Mouse (Mus musculus) forebrain, embryonic 11.5 days (tissue): ENCODE measurements around the gene Cars2. TPM values are rescaled to one million over a fixed set of nuclear protein-coding genes. Genes with fewer than 3 reads are reported as not detected.
"Not testable (repeated sequence)": the region's sequence is repeated elsewhere in the genome, so short reads cannot be mapped to it uniquely, and the experiment has no call there.

Source experiments
- ATAC-seq: fragments of 200-750 bp; cut with Nextera tagmentation; replicated peaks from 2 replicates; pipeline ENCODE4 v1.8.0; 2017; ENCODE audit warnings: moderate TSS enrichment; ENCODE audit not compliant: low FRiP score
- DNase-seq: peaks from one replicate; pipeline ENCODE4 v3.0.0-alpha.2; 2017; ENCODE audit warnings: low spot score
- H3K27ac ChIP-seq: fragments of 300-500 bp; sonication (generic); 2 replicates; pipeline ENCODE4 v1.5.1; 2014; ENCODE audit warnings: low read depth, low read length
- H3K27me3 ChIP-seq: fragments of 300-500 bp; sonication (generic); 2 replicates; pipeline ENCODE4 v1.6.1; 2014; ENCODE audit warnings: mild to moderate bottlenecking, low read length, mixed read lengths; ENCODE audit not compliant: control insufficient read depth, insufficient read depth
- H3K36me3 ChIP-seq: fragments of 300-500 bp; sonication (generic); 2 replicates; pipeline ENCODE4 v1.6.1; 2014; ENCODE audit warnings: mild to moderate bottlenecking, low read length, moderate library complexity, mixed read lengths; ENCODE audit not compliant: control insufficient read depth, insufficient read depth
- H3K4me1 ChIP-seq: fragments of 300-500 bp; sonication (generic); replicated peaks from 2 replicates; pipeline ENCODE4 v1.6.1; 2014; ENCODE audit warnings: low read length, mixed read lengths; ENCODE audit not compliant: control insufficient read depth, insufficient read depth
- H3K4me2 ChIP-seq: fragments of 300-500 bp; sonication (generic); 2 replicates; pipeline ENCODE4 v1.6.1; 2014; ENCODE audit warnings: low read depth, mild to moderate bottlenecking, low read length, moderate library complexity, mixed read lengths; ENCODE audit not compliant: severe bottlenecking
- H3K4me3 ChIP-seq: fragments of 300-500 bp; sonication (generic); 2 replicates; pipeline ENCODE4 v1.5.1; 2014; ENCODE audit warnings: low read depth, low read length
- H3K9ac ChIP-seq: fragments of 300-500 bp; sonication (generic); 2 replicates; pipeline ENCODE4 v1.6.1; 2014; ENCODE audit warnings: low read length
- H3K9me3 ChIP-seq: fragments of 300-500 bp; sonication (generic); 2 replicates; pipeline ENCODE4 v1.6.1; 2016; ENCODE audit warnings: low read length, mixed read lengths; ENCODE audit not compliant: control insufficient read depth
- WGBS: fragments of 180-500 bp; shearing (Covaris S2); extraction: QIAGEN DNeasy Blood & Tissue Kit; methylation state at CpG from one replicate; pipeline ENCODE4 v1.1.7; 2014; 5-methylcytosine and 5-hydroxymethylcytosine counted together
- polyA plus RNA-seq: library from polyadenylated mRNA; unstranded; fragments of >200 nt; fragmentation: Nextera tagmentation; extraction: Ambion mirVana; gene quantifications from 2 replicates; pipeline ENCODE4 v1.2.1, GENCODE M21; 2014

Gene Cars2
- polyA plus RNA-seq, 1 experiment from 2014 or later, result 19.9 TPM

GRCm38 (mm10) chr8:11552390-11552789 lies 1.8 kb upstream of the Cars2 start:
- DNase-seq, result no peak
- Histone ChIP-seq H3K27ac (no peak overlapping the region), H3K4me2 (no peak overlapping the region), H3K36me3 (no peaks in the 10 kb centered on the region), H3K9me3 (no peaks in the 10 kb centered on the region), H3K9ac (no peak overlapping the region), H3K27me3 (no peaks in the 10 kb centered on the region), H3K4me1 (peaks cover 11% of the 10 kb centered on the region; the same call in 1 of the 2 replicates), H3K4me3 (no peak overlapping the region)
- WGBS, result 85% methylated on average over 10 of the region's 10 CpGs
- ATAC-seq, result no peak

GRCm38 (mm10) chr8:11551497-11551896 lies 914 bp upstream of the Cars2 start:
- H3K9me3 ChIP-seq, H3K4me3 ChIP-seq, H3K9ac ChIP-seq, H3K27ac ChIP-seq, DNase-seq, H3K27me3 ChIP-seq, H3K36me3 ChIP-seq, ATAC-seq, H3K4me2 ChIP-seq: not testable (repeated sequence)
- 85% methylated on average over 3 of the region's 4 CpGs for WGBS
- peaks cover 11% of the 10 kb centered on the region; the same call in 1 of the 2 replicates for H3K4me1 ChIP-seq

- no peaks in the 10 kb centered on the region for H3K9me3 ChIP-seq
- DNase-seq, result peak; percentile 67
- 20% methylated on average over 7 of the region's 7 CpGs for WGBS
- H3K27me3 ChIP-seq, result no peaks in the 10 kb centered on the region
- peak overlapping the region; percentile 73 for H3K4me2 ChIP-seq
- peak overlapping the region; percentile 72 for H3K4me3 ChIP-seq
- no peak overlapping the region for H3K27ac ChIP-seq
- no peak overlapping the region; the same call in 1 of the 2 replicates for H3K9ac ChIP-seq
- peaks cover 11% of the 10 kb centered on the region; the same call in 1 of the 2 replicates for H3K4me1 ChIP-seq
- H3K36me3 ChIP-seq, result no peaks in the 10 kb centered on the region
- ATAC-seq, result no peak
Measured at GRCm38 (mm10) chr8:11549706-11550105, 877 bp downstream of the Cars2 start.

DNA sequence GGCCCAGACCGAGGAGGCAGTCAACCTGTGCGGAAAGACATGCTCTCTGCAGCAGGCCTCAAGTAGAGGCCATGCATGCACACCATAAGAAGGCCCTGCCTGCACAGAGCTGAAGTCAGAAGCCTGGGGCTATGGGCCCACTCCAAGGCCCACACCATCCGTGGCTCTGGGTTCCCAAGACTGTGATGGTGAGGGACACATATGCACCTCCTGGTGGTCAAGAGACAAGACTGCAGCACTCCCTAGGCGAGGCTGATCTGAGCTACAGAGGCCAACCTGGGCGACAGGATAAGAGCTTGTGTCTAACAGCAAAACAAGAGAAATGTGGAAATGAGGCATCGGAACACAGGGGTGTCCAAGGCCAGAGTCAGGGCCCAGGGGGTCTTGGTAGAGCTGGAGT lies 3.5 kb downstream of the Cars2 start:
- Histone ChIP-seq H3K27me3 (no peaks in the 10 kb centered on the region), H3K27ac (no peak overlapping the region), H3K4me1 (peaks cover 6% of the 10 kb centered on the region; the same call in 1 of the 2 replicates), H3K4me3 (no peak overlapping the region), H3K36me3 (no peaks in the 10 kb centered on the region), H3K9ac (no peak overlapping the region), H3K9me3 (no peaks in the 10 kb centered on the region), H3K4me2 (no peak overlapping the region)
- 65% methylated on average over 6 of the region's 6 CpGs for WGBS
- ATAC-seq, result no peak
- no peak for DNase-seq

DNA sequence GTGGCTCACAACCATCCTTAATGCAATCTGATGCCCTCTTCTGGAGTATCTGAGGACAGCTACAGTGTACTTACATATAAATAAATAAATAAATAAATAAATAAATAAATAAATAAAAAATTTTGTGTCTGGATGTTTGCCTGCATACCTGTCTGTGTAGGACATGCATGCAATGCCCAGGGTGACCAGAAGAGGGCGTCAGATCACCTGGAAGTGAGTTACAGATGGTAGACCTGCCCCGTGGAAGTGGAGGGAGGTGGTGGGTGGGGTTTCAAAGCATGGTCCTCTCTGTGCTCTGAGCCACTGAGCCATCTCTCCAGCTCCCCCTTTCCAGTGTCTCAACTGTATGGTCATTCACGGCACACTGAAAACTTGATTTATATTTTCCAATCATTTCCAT lies 6.2 kb downstream of the Cars2 start:
- DNase-seq, result peak; percentile 75
- WGBS, result 44% methylated on average over 3 of the region's 3 CpGs

DNA sequence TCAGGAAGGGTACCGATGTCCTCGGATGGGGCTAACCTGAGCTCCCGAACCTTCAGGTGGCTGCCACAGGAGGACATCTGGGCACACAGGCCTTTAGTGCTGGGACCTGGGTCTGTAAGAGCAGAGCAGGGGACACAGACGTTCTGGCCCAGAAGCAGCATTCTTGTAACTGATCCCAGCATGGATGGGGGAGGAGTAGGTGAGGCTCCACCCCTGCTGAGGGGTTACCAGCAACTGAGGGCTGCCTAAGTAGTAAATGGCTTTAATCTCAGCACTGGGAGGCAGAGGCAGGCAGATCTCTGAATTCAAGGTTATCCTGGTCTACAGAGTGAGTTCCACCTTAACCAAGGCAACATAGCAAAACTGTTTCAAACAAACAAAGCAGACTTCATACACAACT lies 7.7 kb downstream of the Cars2 start:
- no peak overlapping the region for H3K27ac ChIP-seq
- 91% methylated on average over 4 of the region's 4 CpGs for WGBS
- ATAC-seq (no peak), DNase-seq (no peak)
- no peaks in the 10 kb centered on the region for H3K9me3 ChIP-seq
- no peak overlapping the region for H3K9ac ChIP-seq
- H3K4me2 ChIP-seq, result no peak overlapping the region
- no peak overlapping the region for H3K4me3 ChIP-seq
- H3K27me3 ChIP-seq, result no peaks in the 10 kb centered on the region
- H3K4me1 ChIP-seq, result no peaks in the 10 kb centered on the region
- no peaks in the 10 kb centered on the region for H3K36me3 ChIP-seq

More for the DNA sequence above, 6.2 kb downstream of the Cars2 start:
- Histone ChIP-seq H3K4me2 (no peak overlapping the region), H3K9me3 (no peaks in the 10 kb centered on the region), H3K4me1 (no peaks in the 10 kb centered on the region), H3K27me3 (no peaks in the 10 kb centered on the region), H3K9ac (no peak overlapping the region), H3K4me3 (no peak overlapping the region), H3K27ac (no peak overlapping the region), H3K36me3 (no peaks in the 10 kb centered on the region)
- no peak for ATAC-seq

DNA sequence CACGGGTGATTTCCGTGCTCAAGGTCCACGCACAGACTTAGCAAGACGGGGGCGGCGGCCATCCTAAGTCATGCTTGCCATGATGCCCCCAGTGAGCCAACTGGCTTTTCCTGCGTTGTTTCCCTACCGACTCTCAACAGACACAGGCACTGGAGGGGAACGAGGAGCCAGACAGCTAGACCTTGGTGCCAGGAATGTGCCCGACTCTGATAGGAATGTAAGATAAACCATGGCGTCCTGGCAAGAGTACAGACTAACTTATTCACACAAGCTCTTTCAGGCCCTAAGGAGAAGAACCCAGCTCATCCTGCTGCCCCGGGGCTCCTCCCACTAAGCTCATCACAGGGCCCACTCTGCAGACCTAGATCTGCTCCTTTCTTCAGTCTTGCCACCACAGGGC lies 8.6 kb downstream of the Cars2 start:
- H3K9ac ChIP-seq, result no peak overlapping the region
- H3K27ac ChIP-seq, result no peak overlapping the region
- no peak overlapping the region for H3K4me3 ChIP-seq
- H3K9me3 ChIP-seq, result no peaks in the 10 kb centered on the region
- H3K4me1 ChIP-seq, result no peaks in the 10 kb centered on the region
- DNase-seq, result no peak
- no peaks in the 10 kb centered on the region for H3K36me3 ChIP-seq
- no peak for ATAC-seq
- 91% methylated on average over 12 of the region's 12 CpGs for WGBS
- H3K4me2 ChIP-seq, result no peak overlapping the region
- H3K27me3 ChIP-seq, result no peaks in the 10 kb centered on the region

- no peaks in the 10 kb centered on the region for H3K36me3 ChIP-seq
Measured at GRCm38 (mm10) chr8:11540182-11540581, 10.4 kb downstream of the Cars2 start.

DNA sequence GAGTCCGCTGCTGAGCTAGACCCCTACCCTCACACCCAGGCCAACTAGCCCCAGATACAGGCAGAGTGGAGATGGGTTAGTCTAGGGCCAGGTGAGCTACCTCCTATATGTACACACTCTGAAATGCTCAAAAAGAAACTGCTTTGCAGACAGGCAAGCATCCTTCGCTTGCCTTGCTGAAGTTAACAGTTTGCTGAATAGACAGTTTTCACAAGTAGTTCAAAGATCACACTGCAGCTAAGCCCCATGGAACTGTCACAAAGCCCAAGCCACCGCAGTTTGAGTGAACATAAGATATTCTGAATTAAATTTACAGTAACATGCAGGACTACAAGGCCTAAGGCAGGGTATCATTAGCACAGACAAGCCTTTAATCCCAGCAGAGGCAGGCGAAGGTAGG lies 11.5 kb downstream of the Cars2 start:
- no peak overlapping the region for H3K4me2 ChIP-seq
- H3K27ac ChIP-seq, result no peak overlapping the region
- 91% methylated on average over 4 of the region's 4 CpGs for WGBS
- no peak overlapping the region for H3K4me3 ChIP-seq
- no peak overlapping the region for H3K9ac ChIP-seq
- ATAC-seq (no peak), DNase-seq (no peak)
- no peaks in the 10 kb centered on the region for H3K27me3 ChIP-seq
- no peaks in the 10 kb centered on the region for H3K36me3 ChIP-seq
- H3K4me1 ChIP-seq, result peaks cover 11% of the 10 kb centered on the region; the same call in 1 of the 2 replicates
- H3K9me3 ChIP-seq, result no peaks in the 10 kb centered on the region

More at GRCm38 (mm10) chr8:11540182-11540581, 10.4 kb downstream of the Cars2 start:
- H3K4me2 ChIP-seq, result no peak overlapping the region
- no peak overlapping the region for H3K4me3 ChIP-seq
- no peak overlapping the region for H3K9ac ChIP-seq
- H3K27ac ChIP-seq, result no peak overlapping the region
- ATAC-seq (no peak), DNase-seq (no peak)
- H3K4me1 ChIP-seq, result 0 out of 2 replicates have a peak, but pooled peaks cover 2% of the 10 kb centered on the region
- no peaks in the 10 kb centered on the region for H3K27me3 ChIP-seq
- WGBS, result 90% methylated on average over 8 of the region's 8 CpGs
- no peaks in the 10 kb centered on the region for H3K9me3 ChIP-seq
